Mouse (Mus musculus) limb, embryonic 10.5 days (tissue): ENCODE results near the gene Syf2. TPM values are rescaled to one million over a fixed set of nuclear protein-coding genes. Genes with fewer than 3 reads are reported as not detected.
A peak's percentile ranks its signal among the peaks of the same experiment; 100 is the strongest.

ENCODE experiments used
- DNase-seq: peaks from one replicate; pipeline ENCODE4 v3.0.0-alpha.2; 2017; ENCODE audit warnings: low spot score
- H3K27ac ChIP-seq: fragments of 300-500 bp; sonication (generic); 2 replicates; pipeline ENCODE4 v1.5.1; 2016; ENCODE audit warnings: mild to moderate bottlenecking
- H3K27me3 ChIP-seq: fragments of 300-500 bp; sonication (generic); 2 replicates; pipeline ENCODE4 v1.6.1; 2016; ENCODE audit warnings: low read depth, mild to moderate bottlenecking; ENCODE audit not compliant: poor library complexity, severe bottlenecking
- H3K36me3 ChIP-seq: fragments of 300-500 bp; sonication (generic); 2 replicates; pipeline ENCODE4 v1.6.1; 2016; ENCODE audit warnings: mild to moderate bottlenecking, moderate library complexity
- H3K4me1 ChIP-seq: fragments of 300-500 bp; sonication (generic); 2 replicates; pipeline ENCODE4 v1.6.1; 2016
- H3K4me3 ChIP-seq: fragments of 300-500 bp; sonication (generic); 2 replicates; pipeline ENCODE4 v1.5.1; 2016; ENCODE audit warnings: mild to moderate bottlenecking, moderate library complexity
- H3K9me3 ChIP-seq: fragments of 300-500 bp; sonication (generic); replicated peaks from 2 replicates; pipeline ENCODE4 v1.6.1; 2016; ENCODE audit warnings: mild to moderate bottlenecking
- WGBS: fragments of 180-500 bp; shearing (Covaris S2); methylation state at CpG from one replicate; pipeline ENCODE4 v1.1.7; 2016; 5-methylcytosine and 5-hydroxymethylcytosine counted together
- polyA plus RNA-seq: library from polyadenylated mRNA; unstranded; fragments of >200 nt; fragmentation: Nextera tagmentation; extraction: Ambion mirVana; gene quantifications from 2 replicates; pipeline ENCODE4 v1.2.1, GENCODE M21; 2016

Gene Syf2
- polyA plus RNA-seq, 1 experiment from 2014 or later, result 67.9 TPM

DNA sequence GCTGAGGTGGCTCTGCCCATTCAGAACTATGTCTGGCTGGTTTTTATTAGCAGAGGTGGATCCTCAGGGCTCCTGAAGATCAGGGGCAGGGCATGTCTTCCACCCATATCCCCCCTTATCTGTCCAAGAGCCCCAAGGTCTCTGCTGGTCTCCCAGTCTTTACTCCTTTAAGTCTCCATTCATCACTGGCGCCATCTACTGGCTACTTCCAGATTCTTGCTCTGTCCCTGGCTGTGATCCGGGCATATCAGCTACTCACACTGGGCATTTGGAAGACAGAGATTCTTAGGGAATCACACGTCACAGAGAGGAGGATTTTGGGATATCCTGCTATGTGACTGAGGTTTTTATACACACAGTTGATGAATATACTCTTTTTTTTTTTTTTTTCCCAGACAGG lies 25.6 kb downstream of the Syf2 start:
- 29% methylated on average over 3 of the region's 3 CpGs for WGBS
- Histone ChIP-seq H3K27ac (no peak overlapping the region), H3K27me3 (peaks cover 44% of the 10 kb centered on the region), H3K36me3 (no peaks in the 10 kb centered on the region), H3K4me3 (no peak overlapping the region), H3K9me3 (no peaks in the 10 kb centered on the region), H3K4me1 (peaks cover 10% of the 10 kb centered on the region)
- DNase-seq, result peak; percentile 56

DNA sequence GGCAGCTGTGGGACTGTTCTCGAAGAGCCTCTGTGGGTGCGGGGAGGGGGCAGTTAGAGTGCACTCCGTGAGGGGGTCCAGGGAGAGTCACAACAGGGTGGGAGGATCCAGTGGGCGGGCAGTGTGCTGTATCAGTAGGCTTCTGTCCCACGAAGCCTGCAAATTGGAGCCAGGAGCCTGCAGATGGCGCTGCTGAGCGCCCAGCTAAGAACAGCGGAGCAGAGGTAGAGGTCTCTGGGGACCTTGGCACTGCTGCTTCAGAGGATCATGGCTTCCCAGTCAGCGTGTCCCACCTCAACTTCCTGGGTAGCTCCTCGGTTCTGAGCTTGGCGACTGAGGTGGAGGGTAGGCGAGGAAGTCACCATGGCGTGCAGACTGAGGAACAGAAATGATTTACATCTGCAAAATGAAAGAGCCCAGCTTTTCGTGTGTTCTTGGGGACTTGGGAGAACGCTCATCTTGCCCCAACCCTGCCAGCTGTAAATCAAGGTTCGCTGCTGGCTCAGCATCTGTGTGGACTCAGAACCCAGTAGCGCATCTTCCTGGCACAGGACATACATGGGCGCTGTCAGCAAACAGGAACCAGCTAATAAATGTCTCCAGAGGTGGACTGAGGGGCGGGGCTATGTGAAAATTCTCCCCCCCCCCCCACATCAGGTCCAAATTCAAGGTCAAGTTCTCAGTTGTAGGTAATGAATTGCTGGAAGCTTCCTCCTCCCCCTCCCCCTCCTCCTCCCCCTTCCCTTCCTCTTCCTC lies 32.5 kb downstream of the Syf2 start:
- Histone ChIP-seq H3K36me3 (no peaks in the 10 kb centered on the region), H3K4me3 (peak overlapping the region; percentile 31), H3K4me1 (peaks cover 7% of the 10 kb centered on the region), H3K9me3 (no peaks in the 10 kb centered on the region), H3K27me3 (peaks cover 16% of the 10 kb centered on the region; the same call in 1 of the 2 replicates), H3K27ac (peak overlapping the region; percentile 57)
- 26% methylated on average over 19 of the region's 19 CpGs for WGBS
- DNase-seq, result peak; percentile 61

DNA sequence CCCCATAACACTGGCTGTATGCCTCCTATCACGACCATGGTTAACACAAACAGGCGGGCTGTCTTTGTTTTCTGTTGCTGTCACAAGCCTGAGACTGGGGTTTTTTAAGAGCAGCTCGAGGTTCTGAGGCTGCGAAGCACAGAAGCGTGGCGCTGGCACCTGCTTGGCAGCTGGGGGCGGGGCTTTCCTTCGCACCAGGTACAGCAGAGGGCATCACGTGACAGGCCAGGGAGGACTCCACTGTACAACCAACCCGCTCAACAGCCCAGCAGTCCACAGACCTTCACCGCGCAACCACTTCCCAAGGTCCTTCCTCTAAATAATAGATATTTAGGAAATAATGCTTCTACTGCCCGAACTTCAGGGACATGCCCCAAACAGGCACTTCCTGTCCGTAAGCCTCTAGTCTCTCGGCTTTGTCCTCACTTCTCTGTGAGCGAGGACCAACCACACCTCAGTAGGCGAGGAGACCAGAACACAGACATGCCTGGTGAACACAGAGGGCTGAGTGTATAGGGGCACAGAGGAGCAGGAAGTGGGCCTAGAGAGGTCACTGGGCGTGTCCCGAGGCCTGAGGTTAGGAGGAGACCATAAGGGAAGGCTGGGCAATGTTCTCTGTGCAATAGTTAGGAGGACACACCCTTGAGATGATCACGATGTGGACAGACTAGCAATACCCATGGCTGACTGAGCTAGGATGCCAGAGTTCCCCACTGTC lies 37.3 kb downstream of the Syf2 start:
- 84% methylated on average over 20 of the region's 20 CpGs for WGBS
- Histone ChIP-seq H3K4me1 (peaks cover 13% of the 10 kb centered on the region), H3K4me3 (no peak overlapping the region), H3K36me3 (no peaks in the 10 kb centered on the region), H3K27ac (no peak overlapping the region), H3K27me3 (no peaks in the 10 kb centered on the region), H3K9me3 (no peaks in the 10 kb centered on the region)
- DNase-seq, result no peak

DNA sequence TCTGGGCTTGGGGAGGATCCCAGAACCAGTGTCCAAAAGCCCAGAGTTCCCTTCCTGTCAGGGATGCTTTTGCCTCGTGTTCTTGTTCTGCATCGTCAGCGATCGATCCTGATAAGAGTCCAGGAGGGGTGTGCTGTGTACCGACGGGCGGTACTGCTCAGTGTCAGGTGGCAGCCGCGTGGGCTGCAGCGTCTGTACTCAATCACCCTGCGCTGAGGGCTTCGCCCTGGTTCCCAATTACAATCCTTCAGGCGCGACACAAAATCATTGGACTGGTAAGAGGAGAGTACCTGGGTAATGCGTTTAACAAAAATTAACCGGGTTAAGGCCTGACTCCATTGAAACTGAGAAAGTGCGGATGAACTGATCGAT lies 37.9 kb downstream of the Syf2 start:
- H3K4me3 ChIP-seq, result no peak overlapping the region
- 83% methylated on average over 18 of the region's 18 CpGs for WGBS
- peaks cover 10% of the 10 kb centered on the region; the same call in 1 of the 2 replicates for H3K4me1 ChIP-seq
- H3K27ac ChIP-seq, result no peak overlapping the region
- no peaks in the 10 kb centered on the region for H3K9me3 ChIP-seq
- no peaks in the 10 kb centered on the region for H3K36me3 ChIP-seq
- no peak for DNase-seq
- H3K27me3 ChIP-seq, result no peaks in the 10 kb centered on the region

DNA sequence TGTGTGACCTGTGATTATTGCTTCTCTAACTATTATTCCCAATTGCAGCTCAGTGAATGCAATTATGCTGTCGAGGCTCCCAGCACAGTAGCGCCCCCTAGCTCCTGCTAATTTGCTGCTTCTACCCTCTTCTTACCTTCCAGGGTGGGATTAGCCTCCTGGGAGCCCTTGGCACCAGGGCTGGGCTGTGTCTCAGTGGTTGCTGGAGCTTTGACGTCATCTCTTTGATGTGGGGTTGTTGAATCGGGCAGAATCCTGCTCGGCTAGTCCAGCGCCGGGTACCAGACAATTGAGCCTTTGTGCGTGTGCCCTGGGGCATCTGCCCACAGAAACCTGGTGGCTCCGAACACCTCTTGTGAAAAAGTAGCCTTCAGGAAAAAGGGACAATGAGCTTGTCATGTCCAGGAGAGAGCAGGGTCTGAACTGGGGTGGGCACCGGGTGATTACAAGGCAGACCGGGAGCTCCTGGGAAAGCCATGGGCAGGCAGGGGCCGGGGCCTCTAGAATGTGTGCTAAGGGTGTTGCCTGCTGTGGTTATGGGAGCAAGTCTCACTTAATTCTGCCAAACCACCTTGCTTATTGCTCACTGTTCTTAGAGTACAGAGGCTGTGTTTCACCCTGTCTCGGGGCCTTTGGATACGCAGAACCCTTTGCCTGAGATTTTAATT lies 44.7 kb downstream of the Syf2 start:
- no peak for DNase-seq
- H3K9me3 ChIP-seq, result no peaks in the 10 kb centered on the region
- no peaks in the 10 kb centered on the region for H3K27me3 ChIP-seq
- 32% methylated on average over 14 of the region's 14 CpGs for WGBS
- no peaks in the 10 kb centered on the region for H3K36me3 ChIP-seq
- no peak overlapping the region for H3K4me3 ChIP-seq
- H3K4me1 ChIP-seq, result peaks cover 21% of the 10 kb centered on the region
- peak overlapping the region; percentile 42; the same call in 1 of the 2 replicates for H3K27ac ChIP-seq

DNA sequence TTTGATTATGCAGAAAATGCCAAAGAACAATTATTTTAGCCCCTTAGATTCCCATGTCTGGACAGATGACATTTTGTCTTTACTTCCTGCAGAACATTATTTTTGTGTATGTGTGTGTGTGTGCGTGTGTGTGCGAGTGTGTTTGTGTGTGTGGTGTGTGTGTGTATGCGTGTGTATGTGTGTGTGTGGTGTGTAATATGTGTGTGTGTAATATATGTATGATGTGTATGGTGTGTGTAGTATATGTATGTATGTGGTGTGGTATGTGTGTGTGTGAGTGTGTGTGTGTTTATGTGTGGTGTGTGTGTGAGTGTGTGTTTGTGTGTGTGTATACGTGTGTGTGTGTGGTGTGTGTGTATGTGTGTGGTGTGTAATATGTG lies 45.2 kb downstream of the Syf2 start:
- WGBS, result 87% methylated on average over 4 of the region's 4 CpGs
- Histone ChIP-seq H3K27ac (no peak overlapping the region), H3K4me1 (peaks cover 21% of the 10 kb centered on the region), H3K36me3 (no peaks in the 10 kb centered on the region), H3K4me3 (no peak overlapping the region), H3K27me3 (no peaks in the 10 kb centered on the region), H3K9me3 (no peaks in the 10 kb centered on the region)
- no peak for DNase-seq

DNA sequence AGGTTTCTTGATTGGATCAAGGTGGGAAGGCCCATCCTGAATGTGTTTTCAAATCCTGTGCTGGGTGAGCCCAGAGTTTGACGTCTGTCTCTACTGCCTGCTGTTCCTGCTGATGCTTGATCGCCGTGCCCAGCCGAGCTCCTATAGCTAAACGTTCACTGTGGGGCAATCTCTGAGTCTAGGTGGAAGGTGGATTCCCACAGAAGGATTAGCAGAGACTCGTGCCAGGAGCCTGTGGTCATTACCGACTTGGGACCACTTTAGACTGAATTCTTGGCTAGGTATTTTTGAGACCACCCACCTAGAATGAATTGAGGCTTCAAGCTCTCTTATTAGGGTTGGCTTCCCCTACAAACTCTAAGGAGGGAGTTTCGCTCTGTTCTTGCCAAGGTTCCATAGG lies 48.2 kb downstream of the Syf2 start:
- no peaks in the 10 kb centered on the region for H3K36me3 ChIP-seq
- no peak overlapping the region for H3K4me3 ChIP-seq
- peaks cover 31% of the 10 kb centered on the region for H3K4me1 ChIP-seq
- no peaks in the 10 kb centered on the region for H3K27me3 ChIP-seq
- no peaks in the 10 kb centered on the region for H3K9me3 ChIP-seq
- DNase-seq, result no peak
- WGBS, result 83% methylated on average over 8 of the region's 8 CpGs
- 0 out of 2 replicates have a peak overlapping the region, but pooled peaks have one; percentile 16 for H3K27ac ChIP-seq

DNA sequence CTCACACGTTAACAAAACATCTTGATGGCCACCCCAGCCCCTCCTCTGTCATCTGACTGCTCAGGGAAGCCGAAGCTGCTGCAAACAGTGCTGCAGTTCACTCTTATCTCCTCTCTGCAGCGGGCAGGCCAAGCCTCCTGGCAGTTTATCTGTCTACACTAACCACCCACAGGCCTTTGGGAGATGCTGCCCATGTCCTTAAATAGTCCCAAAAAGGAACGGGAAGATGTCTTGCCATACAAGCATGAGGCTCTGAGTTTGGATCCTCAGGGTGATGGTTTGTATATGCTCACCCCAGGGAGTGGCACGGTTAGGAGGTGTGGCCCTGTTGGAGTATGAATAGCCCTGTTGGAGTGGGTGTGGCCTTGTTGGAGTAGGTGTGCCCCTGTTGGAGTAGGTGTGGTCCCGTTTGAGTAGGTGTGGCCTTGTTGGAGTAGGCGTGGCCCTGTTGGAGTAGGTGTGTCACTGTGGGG lies 51.3 kb downstream of the Syf2 start:
- no peak overlapping the region for H3K4me3 ChIP-seq
- DNase-seq, result no peak
- 61% methylated on average over 7 of the region's 7 CpGs for WGBS

DNA sequence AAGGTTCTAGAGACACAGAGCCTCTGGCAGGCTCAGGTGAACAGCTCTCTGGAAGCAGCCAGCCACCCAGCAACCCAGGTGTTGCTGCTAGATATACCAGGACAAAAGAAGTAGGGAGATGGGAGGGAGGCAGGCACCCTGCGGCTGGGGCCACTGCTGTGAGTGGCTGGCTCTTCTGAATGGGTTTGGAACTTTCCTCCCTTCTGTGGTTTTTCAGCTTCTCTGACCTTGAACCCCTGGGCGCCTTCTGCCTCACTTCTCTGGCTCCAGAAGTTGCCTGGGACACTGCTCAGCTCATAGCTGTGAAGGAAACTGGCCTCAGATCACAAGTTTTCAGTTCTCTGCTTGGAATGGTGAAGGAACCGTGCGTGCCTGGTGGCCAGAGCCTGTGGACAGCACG lies 52.4 kb downstream of the Syf2 start:
- 71% methylated on average over 5 of the region's 5 CpGs for WGBS

More for the DNA sequence above, 51.3 kb downstream of the Syf2 start:
- no peak overlapping the region for H3K27ac ChIP-seq
- H3K4me1 ChIP-seq, result peaks cover 23% of the 10 kb centered on the region; the same call in 1 of the 2 replicates
- no peaks in the 10 kb centered on the region for H3K9me3 ChIP-seq
- no peaks in the 10 kb centered on the region for H3K36me3 ChIP-seq
- no peaks in the 10 kb centered on the region for H3K27me3 ChIP-seq

DNA sequence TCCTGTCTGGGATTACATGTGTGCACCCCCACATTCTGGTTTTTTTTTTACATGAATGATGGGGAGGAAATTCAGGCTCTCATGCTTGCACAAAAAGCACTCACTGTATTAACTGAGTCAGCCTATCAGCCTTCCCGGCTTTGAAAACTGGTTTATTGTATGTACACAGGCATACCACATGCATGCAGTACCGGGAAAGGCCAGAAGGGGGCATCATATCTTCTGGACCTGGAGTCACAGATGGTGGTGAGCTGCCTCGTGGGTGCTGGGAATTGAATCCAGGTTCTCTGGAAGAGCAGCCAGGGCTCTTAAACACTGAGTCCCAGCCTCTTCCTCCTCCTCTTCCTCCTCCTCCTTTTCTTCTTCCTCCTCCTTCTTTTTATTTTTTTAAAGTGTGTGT lies 53.9 kb downstream of the Syf2 start:
- DNase-seq, result no peak
- Histone ChIP-seq H3K4me1 (peaks cover 18% of the 10 kb centered on the region; the same call in 1 of the 2 replicates), H3K27ac (no peak overlapping the region), H3K9me3 (no peaks in the 10 kb centered on the region), H3K27me3 (no peaks in the 10 kb centered on the region), H3K36me3 (no peaks in the 10 kb centered on the region), H3K4me3 (no peak overlapping the region)
- 69% methylated on average over 3 of the region's 3 CpGs for WGBS

More for the DNA sequence above, 52.4 kb downstream of the Syf2 start:
- no peaks in the 10 kb centered on the region for H3K27me3 ChIP-seq
- DNase-seq, result no peak
- no peaks in the 10 kb centered on the region for H3K9me3 ChIP-seq
- no peaks in the 10 kb centered on the region for H3K36me3 ChIP-seq
- H3K27ac ChIP-seq, result peak overlapping the region; percentile 53
- no peak overlapping the region for H3K4me3 ChIP-seq
- H3K4me1 ChIP-seq, result peaks cover 23% of the 10 kb centered on the region; the same call in 1 of the 2 replicates

DNA sequence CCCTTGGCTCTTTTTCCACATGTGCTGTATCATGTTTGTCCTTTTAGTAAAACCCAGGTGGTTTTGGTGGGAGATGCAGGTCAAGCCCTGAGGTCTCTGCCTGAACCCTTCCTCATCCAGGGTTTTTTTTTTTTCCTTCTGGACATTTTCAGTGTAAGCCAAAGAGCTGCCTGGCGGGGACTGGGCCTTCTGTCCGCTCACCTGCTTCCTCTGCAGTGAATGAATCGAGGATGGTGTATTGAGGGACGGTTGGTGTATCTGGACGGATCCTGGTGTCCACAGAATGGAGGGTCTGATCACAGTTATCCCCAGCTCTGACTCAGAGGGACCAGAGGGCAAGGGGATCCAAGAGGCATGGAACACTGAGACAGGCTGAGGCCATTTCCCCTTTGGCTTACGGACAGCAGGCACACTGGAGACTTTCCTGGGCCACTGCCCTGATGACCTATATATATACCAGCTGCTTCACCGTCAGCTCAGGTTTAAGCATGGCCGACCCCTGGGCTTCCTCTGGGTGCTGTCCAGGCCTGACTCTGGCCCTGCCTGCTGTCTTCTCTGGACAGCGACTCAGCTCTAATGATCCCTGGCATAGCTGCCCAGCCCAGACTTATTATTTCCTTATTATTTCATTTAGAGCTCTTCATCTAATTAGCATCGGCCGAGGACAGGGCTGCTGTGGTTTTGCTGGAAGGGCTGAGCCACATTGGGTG lies 55.1 kb downstream of the Syf2 start:
- no peaks in the 10 kb centered on the region for H3K36me3 ChIP-seq
- DNase-seq, result no peak
- H3K9me3 ChIP-seq, result no peaks in the 10 kb centered on the region
- 83% methylated on average over 11 of the region's 11 CpGs for WGBS
- H3K4me1 ChIP-seq, result 0 out of 2 replicates have a peak, but pooled peaks cover 19% of the 10 kb centered on the region
- H3K27me3 ChIP-seq, result no peaks in the 10 kb centered on the region
- H3K4me3 ChIP-seq, result no peak overlapping the region
- H3K27ac ChIP-seq, result peak overlapping the region; percentile 46; the same call in 1 of the 2 replicates

DNA sequence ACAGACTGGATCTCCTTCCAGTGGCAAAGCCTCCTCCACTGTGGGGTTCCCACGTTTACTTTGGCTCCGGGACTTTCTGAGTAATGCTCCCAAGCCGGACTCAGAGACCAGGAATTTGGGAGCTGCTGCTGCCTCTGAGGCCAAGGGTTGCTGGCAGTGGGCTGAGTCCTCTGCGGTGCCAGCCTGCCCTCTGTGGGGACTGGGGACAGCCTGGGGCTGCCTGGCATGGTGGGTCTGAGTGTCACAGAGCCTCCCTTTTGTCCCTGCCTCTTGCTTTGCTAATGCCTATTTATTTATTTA lies 55.6 kb downstream of the Syf2 start:
- no peaks in the 10 kb centered on the region for H3K27me3 ChIP-seq
- 84% methylated on average over 4 of the region's 4 CpGs for WGBS

More for the DNA sequence above, 55.6 kb downstream of the Syf2 start:
- Histone ChIP-seq H3K27ac (peak overlapping the region; percentile 46; the same call in 1 of the 2 replicates), H3K4me3 (no peak overlapping the region), H3K36me3 (no peaks in the 10 kb centered on the region), H3K9me3 (no peaks in the 10 kb centered on the region), H3K4me1 (0 out of 2 replicates have a peak, but pooled peaks cover 19% of the 10 kb centered on the region)
- no peak for DNase-seq
